Mouse (Mus musculus): ENCODE results near the gene Thap2.

GRCm38 (mm10) chr10:115355016-115355415 lies 29.2 kb downstream of the Thap2 start:
- TF ChIP-seq CTCF (IDR thresholded peaks at IDR 0.05; ENCODE audit: low read depth) = no peak
- no peak for TF ChIP-seq EP300 (IDR thresholded peaks at IDR 0.05; ENCODE audit: low read depth)
